Mouse (Mus musculus) brain, embryonic 14.5 days (tissue): ENCODE measurements at regions not wholly inside any gene's neighbourhood (a gene's known extent, or its start where the extent isn't known, plus 50 kb on each side); places are given as distances from the start of the nearest gene placed in this dataset.

Experiments
- CTCF ChIP-seq: fragments of 200-500 bp; IDR thresholded peaks from 2 replicates; pipeline ENCODE4 v1.5.1; 2012; ENCODE audit warnings: inconsistent platforms, mild to moderate bottlenecking, moderate library complexity, borderline replicate concordance; ENCODE audit not compliant: insufficient read depth, insufficient read length; ENCODE audit errors: extremely low read depth
- POLR2A ChIP-seq: fragments of 200-500 bp; IDR thresholded peaks from 2 replicates; pipeline ENCODE4 v1.6.1; 2012; ENCODE audit warnings: mild to moderate bottlenecking, inconsistent platforms, borderline replicate concordance; ENCODE audit not compliant: poor library complexity, insufficient read depth, insufficient read length, severe bottlenecking; ENCODE audit errors: extremely low read depth

GRCm38 (mm10) chr16:76215558-76215957, 158.1 kb downstream of the Nrip1 start:
- TF ChIP-seq POLR2A = no peak
- no peak for TF ChIP-seq CTCF
